Mouse (Mus musculus): ENCODE data around the gene Slc6a13. TPM values are rescaled to one million over a fixed set of nuclear protein-coding genes. Genes with fewer than 3 reads are reported as not detected.
A peak's percentile ranks its signal among the peaks of the same experiment; 100 is the strongest.

The Slc6a13 gene
- total RNA-seq, 1 experiment: 1.7 TPM

DNA sequence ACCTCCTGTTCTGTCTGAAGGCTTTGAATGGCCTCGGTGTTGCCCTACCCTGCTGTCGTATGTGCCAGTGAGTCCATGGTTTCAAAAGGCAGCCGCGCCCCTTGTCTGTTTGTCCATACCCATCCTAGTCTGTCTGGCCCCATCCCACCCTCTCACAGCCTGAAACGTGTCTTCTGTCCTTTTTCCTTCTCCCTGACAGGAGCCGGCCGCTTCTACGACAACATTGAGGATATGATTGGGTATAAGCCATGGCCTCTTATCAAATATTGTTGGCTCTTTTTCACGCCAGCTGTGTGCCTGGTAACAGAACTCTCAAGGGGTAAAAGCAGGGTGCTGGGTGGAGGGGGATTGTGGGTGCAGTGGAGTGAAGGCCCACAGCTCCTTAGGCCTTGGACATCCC lies 35.8 kb downstream of the Slc6a13 start:
- Histone ChIP-seq H3K4me1 (ENCODE audit: control insufficient read depth in 2 of 2, insufficient read depth in 2 of 2, low read length in 2 of 2, poor library complexity in 1 of 2) (no peaks in the 10 kb centered on the region), H3K36me3 (ENCODE audit: control insufficient read depth, insufficient read depth, low read length, poor library complexity, severe bottlenecking) (no peaks in the 10 kb centered on the region), H3K9me3 (ENCODE audit: control insufficient read depth, insufficient read depth, low read depth, low read length) (no peaks in the 10 kb centered on the region), H3K4me3 (ENCODE audit: insufficient read depth in 1 of 2, low read depth in 1 of 2, low read length in 2 of 2, poor library complexity in 1 of 2, severe bottlenecking in 1 of 2) (no peak overlapping the region), H3K27ac (ENCODE audit: insufficient read depth, low read depth, low read length, poor library complexity, severe bottlenecking) (no peak overlapping the region), H3K9ac (ENCODE audit: insufficient read depth, low read depth, low read length, poor library complexity, severe bottlenecking) (no peak overlapping the region)
- DNase-seq (ENCODE audit: low read depth, low spot score): no peak
- TF ChIP-seq MAFK (IDR thresholded peaks at IDR 0.05; ENCODE audit: insufficient read depth, low read depth, low read length) (no peak), ZNF384 (IDR thresholded peaks at IDR 0.05; ENCODE audit: low read depth, low read length) (no peak), ZC3H11A (IDR thresholded peaks at IDR 0.05; ENCODE audit: borderline replicate concordance, low read depth, low read length) (no peak), CHD2 (IDR thresholded peaks at IDR 0.05; ENCODE audit: low read depth, low read length) (no peak), HCFC1 (IDR thresholded peaks at IDR 0.05; ENCODE audit: borderline replicate concordance, insufficient read depth, low read length) (no peak)
- in situ Hi-C loops (cut with MboI; ENCODE audit: low sequenced_read_pairs in 2 of 2, unreplicated experiment in 2 of 2): loop anchor here (5.0 to 25.0 kb wide), 2 partner anchors 196 to 201 kb away; no protein-coding TSS in a partner anchor

DNA sequence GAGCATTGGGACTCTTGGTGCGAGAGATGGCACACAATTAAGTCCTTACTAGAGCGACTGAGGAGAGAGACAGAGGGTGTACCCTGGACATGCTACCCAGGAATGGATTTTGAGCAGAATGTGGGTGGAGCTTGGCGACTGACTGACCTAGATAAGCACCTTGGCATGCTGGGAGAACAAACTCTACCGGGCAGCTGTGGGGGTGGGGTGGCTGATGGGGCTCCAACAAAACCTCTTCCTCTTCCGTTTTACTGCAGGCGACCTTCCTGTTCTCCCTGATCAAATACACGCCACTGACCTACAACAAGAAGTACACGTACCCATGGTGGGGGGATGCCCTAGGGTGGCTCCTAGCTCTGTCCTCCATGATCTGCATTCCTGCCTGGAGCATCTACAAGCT lies 36.5 kb downstream of the Slc6a13 start:
- Histone ChIP-seq H3K4me1 (ENCODE audit: control insufficient read depth in 2 of 2, insufficient read depth in 2 of 2, low read length in 2 of 2, poor library complexity in 1 of 2) (no peaks in the 10 kb centered on the region), H3K4me3 (ENCODE audit: insufficient read depth in 1 of 2, low read depth in 1 of 2, low read length in 2 of 2, poor library complexity in 1 of 2, severe bottlenecking in 1 of 2) (no peak overlapping the region), H3K9me3 (ENCODE audit: control insufficient read depth, insufficient read depth, low read depth, low read length) (no peaks in the 10 kb centered on the region), H3K27ac (ENCODE audit: insufficient read depth, low read depth, low read length, poor library complexity, severe bottlenecking) (no peak overlapping the region), H3K36me3 (ENCODE audit: control insufficient read depth, insufficient read depth, low read length, poor library complexity, severe bottlenecking) (no peaks in the 10 kb centered on the region), H3K9ac (ENCODE audit: insufficient read depth, low read depth, low read length, poor library complexity, severe bottlenecking) (no peak overlapping the region)
- DNase-seq (ENCODE audit: low read depth, low spot score): no peak
- in situ Hi-C loops (cut with MboI; ENCODE audit: low sequenced_read_pairs in 2 of 2, unreplicated experiment in 2 of 2): loop anchor here (5.0 to 25.0 kb wide), 2 partner anchors 196 to 201 kb away; no protein-coding TSS in a partner anchor
- TF ChIP-seq HCFC1 (IDR thresholded peaks at IDR 0.05; ENCODE audit: borderline replicate concordance, insufficient read depth, low read length) (no peak), ZNF384 (IDR thresholded peaks at IDR 0.05; ENCODE audit: low read depth, low read length) (no peak), ZC3H11A (IDR thresholded peaks at IDR 0.05; ENCODE audit: borderline replicate concordance, low read depth, low read length) (no peak), CHD2 (IDR thresholded peaks at IDR 0.05; ENCODE audit: low read depth, low read length) (no peak), MAFK (IDR thresholded peaks at IDR 0.05; ENCODE audit: insufficient read depth, low read depth, low read length) (no peak)

DNA sequence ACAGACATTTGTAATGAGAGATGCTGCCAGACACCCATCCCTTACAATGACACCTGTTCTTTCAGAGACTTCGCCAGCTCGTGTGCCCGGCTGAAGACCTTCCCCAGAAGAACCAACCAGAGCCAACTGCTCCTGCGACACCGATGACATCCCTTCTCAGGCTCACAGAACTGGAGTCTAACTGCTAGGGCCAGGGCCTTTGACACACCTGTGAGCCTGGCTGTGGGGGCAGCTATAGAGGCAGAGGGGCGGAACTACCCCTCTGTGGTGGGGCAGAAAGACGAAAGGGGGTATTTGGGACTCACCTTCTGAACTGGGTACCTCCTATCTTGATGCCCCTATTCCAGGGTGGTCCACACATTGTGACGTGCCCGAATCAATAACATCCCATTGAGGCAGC lies 37.2 kb downstream of the Slc6a13 start:
- TF ChIP-seq ZNF384 (IDR thresholded peaks at IDR 0.05; ENCODE audit: low read depth, low read length): no peak
- no peak for TF ChIP-seq HCFC1 (IDR thresholded peaks at IDR 0.05; ENCODE audit: borderline replicate concordance, insufficient read depth, low read length)
- TF ChIP-seq MAFK (IDR thresholded peaks at IDR 0.05; ENCODE audit: insufficient read depth, low read depth, low read length): no peak
- Histone ChIP-seq H3K36me3 (ENCODE audit: control insufficient read depth, insufficient read depth, low read length, poor library complexity, severe bottlenecking) (no peaks in the 10 kb centered on the region), H3K27ac (ENCODE audit: insufficient read depth, low read depth, low read length, poor library complexity, severe bottlenecking) (no peak overlapping the region), H3K9ac (ENCODE audit: insufficient read depth, low read depth, low read length, poor library complexity, severe bottlenecking) (no peak overlapping the region), H3K9me3 (ENCODE audit: control insufficient read depth, insufficient read depth, low read depth, low read length) (no peaks in the 10 kb centered on the region), H3K4me1 (ENCODE audit: control insufficient read depth in 2 of 2, insufficient read depth in 2 of 2, low read length in 2 of 2, poor library complexity in 1 of 2) (no peaks in the 10 kb centered on the region), H3K4me3 (ENCODE audit: insufficient read depth in 1 of 2, low read depth in 1 of 2, low read length in 2 of 2, poor library complexity in 1 of 2, severe bottlenecking in 1 of 2) (no peak overlapping the region)
- no peak for DNase-seq (ENCODE audit: low read depth, low spot score)
- in situ Hi-C loops (cut with MboI; ENCODE audit: low sequenced_read_pairs in 2 of 2, unreplicated experiment in 2 of 2): loop anchor here (5.0 to 25.0 kb wide), 2 partner anchors 195 to 200 kb away; no protein-coding TSS in a partner anchor

DNA sequence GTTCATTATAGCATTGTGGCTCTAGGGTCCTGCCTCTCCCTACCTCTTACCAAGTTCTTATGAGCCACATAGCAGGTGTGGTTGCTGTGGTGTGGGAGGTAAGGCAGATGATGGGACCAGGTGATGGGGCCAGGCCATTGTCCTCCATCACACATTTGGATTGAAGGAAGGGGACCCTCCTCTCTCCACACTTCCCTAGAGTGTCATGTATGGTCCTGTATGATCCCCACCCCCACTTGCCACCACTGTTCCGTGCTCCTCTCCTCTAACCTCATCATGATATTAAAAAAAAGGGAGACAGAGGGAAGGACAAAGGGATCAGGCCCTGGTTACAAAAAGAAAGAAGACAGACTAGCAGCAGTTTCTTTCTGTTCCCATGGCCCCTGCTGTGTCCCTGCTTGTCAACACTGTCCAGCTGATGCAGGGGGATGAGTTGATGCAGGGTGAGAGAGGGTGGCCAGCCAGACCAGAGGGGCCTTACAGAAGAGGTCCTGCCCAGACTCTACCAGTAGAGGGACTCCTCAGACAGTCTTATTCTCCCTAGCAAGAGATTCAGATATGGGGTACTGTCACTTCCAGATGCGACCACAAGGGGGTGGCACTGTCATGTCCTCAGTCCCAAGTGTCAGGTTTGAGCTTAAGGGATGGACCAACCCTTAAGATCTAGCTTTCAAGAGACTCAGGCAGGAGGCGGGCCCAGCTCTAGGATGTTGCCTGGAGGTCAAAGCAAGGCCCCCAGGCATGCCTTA lies 37.9 kb downstream of the Slc6a13 start:
- no peaks in the 10 kb centered on the region for H3K9me3 ChIP-seq (ENCODE audit: control insufficient read depth, insufficient read depth, low read depth, low read length)
- H3K9ac ChIP-seq (ENCODE audit: insufficient read depth, low read depth, low read length, poor library complexity, severe bottlenecking): no peak overlapping the region
- H3K4me3 ChIP-seq (ENCODE audit: insufficient read depth in 1 of 2, low read depth in 1 of 2, low read length in 2 of 2, poor library complexity in 1 of 2, severe bottlenecking in 1 of 2): no peak overlapping the region
- in situ Hi-C loops (cut with MboI; ENCODE audit: low sequenced_read_pairs in 2 of 2, unreplicated experiment in 2 of 2): loop anchor here (5.0 to 25.0 kb wide), 2 partner anchors 194 to 199 kb away; no protein-coding TSS in a partner anchor
- peak; percentile 97 for DNase-seq (ENCODE audit: low read depth, low spot score)
- H3K36me3 ChIP-seq (ENCODE audit: control insufficient read depth, insufficient read depth, low read length, poor library complexity, severe bottlenecking): no peaks in the 10 kb centered on the region
- TF ChIP-seq ZC3H11A (IDR thresholded peaks at IDR 0.05; ENCODE audit: borderline replicate concordance, low read depth, low read length) (peak; percentile 99), MAFK (IDR thresholded peaks at IDR 0.05; ENCODE audit: insufficient read depth, low read depth, low read length) (0 out of 2 replicates have a peak, but pooled peaks have one; percentile 8), ZNF384 (IDR thresholded peaks at IDR 0.05; ENCODE audit: low read depth, low read length) (no peak), HCFC1 (IDR thresholded peaks at IDR 0.05; ENCODE audit: borderline replicate concordance, insufficient read depth, low read length) (0 out of 2 replicates have a peak, but pooled peaks have one; percentile 28)
- H3K27ac ChIP-seq (ENCODE audit: insufficient read depth, low read depth, low read length, poor library complexity, severe bottlenecking): no peak overlapping the region
- H3K4me1 ChIP-seq (ENCODE audit: control insufficient read depth in 2 of 2, insufficient read depth in 2 of 2, low read length in 2 of 2, poor library complexity in 1 of 2): no peaks in the 10 kb centered on the region
